Mouse (Mus musculus) bone marrow macrophage, adult 2 months (primary cell): ENCODE data around the gene E130218I03Rik.

ENCODE experiments used
- CTCF ChIP-seq: IDR thresholded peaks from 2 replicates; pipeline ENCODE4 v1.5.1; 2012; ENCODE audit warnings: low read depth, mild to moderate bottlenecking, low read length, moderate library complexity
- POLR2A ChIP-seq: IDR thresholded peaks from 2 replicates; pipeline ENCODE4 v1.6.1; 2012; ENCODE audit warnings: mild to moderate bottlenecking, low read depth, low read length, borderline replicate concordance

GRCm38 (mm10) chr4:134287575-134288025 lies 44.1 kb downstream of the E130218I03Rik start, which contains the start of gene Pdik1l:
- TF ChIP-seq CTCF: no peak
- no peak for TF ChIP-seq POLR2A
